Mouse (Mus musculus) heart, postnatal 0 days (tissue): ENCODE measurements around the gene Lrp5.

ENCODE experiments used
- CTCF ChIP-seq: IDR thresholded peaks from 2 replicates; pipeline ENCODE4 v1.5.1; 2016; ENCODE audit warnings: antibody characterized with exemption, control low read depth, low read depth
- EP300 ChIP-seq: IDR thresholded peaks from 2 replicates; pipeline ENCODE4 v1.6.1; 2016; ENCODE audit warnings: antibody characterized with exemption, low read depth

- TF ChIP-seq EP300 (no peak), CTCF (no peak)
Observed at GRCm38 (mm10) chr19:3723170-3723569, 36.8 kb upstream of the Lrp5 start.
